Mouse (Mus musculus): Measurements from ENCODE around the gene Arl2bp. TPM values are rescaled to one million over a fixed set of nuclear protein-coding genes. Genes with fewer than 3 reads are reported as not detected.

Gene Arl2bp
- 279 TPM for polyA plus RNA-seq (2017; shearing (Covaris generic))

GRCm38 (mm10) chr8:94666456-94667308 is at the start of gene Arl2bp:
Gene Arl2bp, plus strand, starts transcription at chr8:94666600.

GRCm38 (mm10) chr8:94695994-94696384 is 29.6 kb downstream of the Arl2bp start, which contains the start of gene Pllp:
Gene Pllp, minus strand, starts transcription at chr8:94696278.

Other genes starting within 250 kb of the Arl2bp start
- gene Nlrc5, start 232.2 kb upstream of the Arl2bp start, polyA plus RNA-seq (2017; shearing (Covaris generic)): 161 TPM
- 3.9 TPM for gene Cpne2, start 133.6 kb upstream of the Arl2bp start, polyA plus RNA-seq (2017; shearing (Covaris generic))
- 41.4 TPM for gene Rspry1, start 64.7 kb upstream of the Arl2bp start, polyA plus RNA-seq (2017; shearing (Covaris generic))
- gene Fam192a, start 64.6 kb upstream of the Arl2bp start, polyA plus RNA-seq (2017; shearing (Covaris generic)): 59.0 TPM
- not detected for gene Pllp, start 29.7 kb downstream of the Arl2bp start, polyA plus RNA-seq (2017; shearing (Covaris generic))
- gene Ccl22, start 79.0 kb downstream of the Arl2bp start, polyA plus RNA-seq (2017; shearing (Covaris generic)): 0.45 TPM
- gene Cx3cl1, start 105.4 kb downstream of the Arl2bp start, polyA plus RNA-seq (2017; shearing (Covaris generic)): 0.96 TPM
- not detected for gene Ccl17, start 143.9 kb downstream of the Arl2bp start, polyA plus RNA-seq (2017; shearing (Covaris generic))
- 42.0 TPM for gene Coq9, start 171.7 kb downstream of the Arl2bp start, polyA plus RNA-seq (2017; shearing (Covaris generic))
- gene Ciapin1, start 171.8 kb downstream of the Arl2bp start, polyA plus RNA-seq (2017; shearing (Covaris generic)): 107 TPM
- 90.3 TPM for gene Polr2c, start 190.8 kb downstream of the Arl2bp start, polyA plus RNA-seq (2017; shearing (Covaris generic))
- 1.1 TPM for gene Dok4, start 209.7 kb downstream of the Arl2bp start, polyA plus RNA-seq (2017; shearing (Covaris generic))